Mouse (Mus musculus) liver, postnatal 0 days (tissue): ENCODE measurements at regions not wholly inside any gene's neighbourhood (a gene's known extent, or its start where the extent isn't known, plus 50 kb on each side); places are given as distances from the start of the nearest gene placed in this dataset.

Experiments
- CTCF ChIP-seq: sonication (generic); IDR thresholded peaks from 2 replicates; pipeline ENCODE4 v1.5.1; 2016; ENCODE audit warnings: antibody characterized with exemption, low read depth
- EP300 ChIP-seq: IDR thresholded peaks from 2 replicates; pipeline ENCODE4 v1.6.1; 2016; ENCODE audit warnings: antibody characterized with exemption, low read depth, mild to moderate bottlenecking

GRCm38 (mm10) chr9:61682316-61682715 is 232.0 kb downstream of the Rplp1 start:
- no peak for TF ChIP-seq CTCF
- TF ChIP-seq EP300: no peak
